Mouse (Mus musculus) frontal cortex, postnatal 36 days (tissue): ENCODE results near the gene Gm10097.

ENCODE experiments used
- DNase-seq, 2 experiments: peaks; one replicate each; pipeline ENCODE4 v3.0.0; 2022; ENCODE audit warnings: low spot score in 2 of 2

Gm10097 gene

DNA sequence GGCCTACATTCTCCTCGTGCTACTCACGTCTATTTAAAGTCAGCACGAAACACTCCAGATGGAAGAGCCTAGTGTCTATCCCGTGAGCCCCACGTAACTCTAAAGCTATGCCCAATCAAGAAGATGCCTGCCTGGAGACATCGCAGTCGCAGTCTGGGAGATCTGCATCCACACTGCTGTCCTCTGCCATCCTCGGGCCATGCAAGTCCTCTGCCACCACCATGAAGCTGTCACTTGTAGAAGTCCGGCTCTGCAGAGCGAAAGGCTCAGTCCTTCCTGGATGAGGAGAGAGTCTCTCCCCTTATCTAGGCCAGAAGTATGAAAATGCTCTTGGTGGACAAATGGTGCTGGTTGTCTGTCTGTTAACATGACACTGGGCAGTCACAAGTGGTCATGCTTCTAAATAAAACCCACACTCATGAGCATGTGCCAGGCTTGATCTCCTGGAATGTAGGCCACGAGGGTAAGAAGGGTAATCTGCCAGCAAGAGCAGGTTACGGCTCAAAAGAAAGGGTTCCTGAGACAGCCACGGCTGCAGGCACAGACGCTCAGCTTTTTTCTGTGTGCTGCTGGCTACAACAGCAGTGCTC is at the start of gene Gm10097:
Gene Gm10097 (plus strand): TSS at position 517 of the 590 bp plus-strand sequence.
- DNase-seq: no peak

DNA sequence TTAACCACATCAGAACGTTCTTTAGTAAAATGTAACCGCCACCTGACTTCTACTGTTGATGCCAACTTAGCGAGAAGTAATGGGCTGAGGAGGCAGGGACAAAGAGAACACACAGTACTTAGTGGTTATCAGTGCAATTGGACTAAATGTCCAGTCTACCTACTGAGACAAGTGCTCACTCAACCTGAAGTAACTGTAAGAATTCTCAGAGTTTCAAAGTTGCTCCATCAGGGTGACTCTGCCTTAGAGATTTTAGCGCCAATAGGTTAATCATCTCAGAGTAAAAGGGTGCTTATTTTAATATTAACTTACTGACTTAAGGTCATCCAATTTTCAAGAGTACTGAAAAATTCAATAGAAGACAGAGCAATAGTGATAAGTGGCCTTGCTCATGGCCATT is 43.1 kb upstream of the Gm10097 start:
- no peak for DNase-seq

GRCm38 (mm10) chr10:5027208-5027607 is 41.8 kb upstream of the Gm10097 start:
- no peak for DNase-seq

- DNase-seq: no peak
These were observed 40.7 kb upstream of the Gm10097 start for GRCm38 (mm10) chr10:5028301-5028700.

DNA sequence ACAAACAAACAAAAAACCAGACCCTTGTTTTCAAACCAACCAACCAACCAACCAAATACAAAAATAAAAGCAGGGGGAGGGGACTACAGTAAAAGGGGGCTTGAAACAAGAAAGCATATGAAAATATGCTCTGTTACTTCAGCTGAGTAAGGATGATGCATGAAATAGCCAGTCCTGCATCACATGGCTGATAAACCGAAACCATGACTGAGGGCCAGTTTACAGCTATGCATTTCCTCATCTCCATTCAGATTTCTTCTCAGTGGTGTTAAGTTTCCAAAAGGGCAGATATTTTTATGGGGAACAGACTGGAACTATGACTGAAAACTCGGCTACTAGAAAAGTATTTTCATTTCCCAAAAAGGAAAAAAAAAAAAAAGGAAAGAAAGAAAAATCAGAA is 39.8 kb upstream of the Gm10097 start:
- no peak for DNase-seq

- no peak for DNase-seq
These were observed 39.1 kb upstream of the Gm10097 start for GRCm38 (mm10) chr10:5029883-5030282.

DNA sequence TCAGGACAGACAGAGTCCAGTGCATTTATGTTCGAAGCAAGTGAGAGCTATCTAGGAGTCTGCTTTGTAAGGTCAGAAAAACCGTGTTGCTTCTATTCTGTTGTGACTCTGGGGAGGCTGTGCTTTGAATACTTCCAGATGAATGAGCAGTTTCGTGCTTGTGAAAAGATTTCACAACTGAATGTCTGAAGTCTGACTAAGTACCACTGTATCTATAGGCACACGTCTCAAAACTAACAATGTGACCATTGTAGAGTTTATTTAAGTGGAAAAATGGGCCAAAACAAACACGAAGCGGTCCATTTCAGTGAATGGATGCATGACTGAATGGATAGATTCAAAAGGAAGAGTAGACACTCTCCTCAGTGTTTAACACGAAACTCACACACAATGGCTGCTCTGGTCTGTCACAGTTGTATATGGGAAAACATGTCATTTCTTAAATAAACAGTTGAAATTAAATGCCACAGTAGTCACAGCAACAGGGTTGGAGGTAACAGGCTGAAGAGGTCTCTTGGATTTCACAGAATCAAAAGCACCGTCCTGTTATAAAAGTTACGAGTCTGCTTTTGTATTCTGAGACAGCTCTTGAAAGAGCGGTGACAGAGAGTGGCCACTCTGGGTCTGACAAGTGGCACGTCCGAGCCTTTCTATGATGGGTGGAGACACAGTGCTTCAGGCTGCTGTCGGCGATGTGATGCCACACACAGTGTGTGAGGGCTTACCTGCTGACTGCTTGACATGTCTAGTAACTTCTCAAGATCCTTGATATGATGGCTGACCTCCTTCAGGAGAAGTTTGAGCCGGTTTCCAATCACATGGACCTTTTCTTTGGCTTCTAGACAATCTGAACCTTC is 36.6 kb upstream of the Gm10097 start:
- DNase-seq: no peak

DNA sequence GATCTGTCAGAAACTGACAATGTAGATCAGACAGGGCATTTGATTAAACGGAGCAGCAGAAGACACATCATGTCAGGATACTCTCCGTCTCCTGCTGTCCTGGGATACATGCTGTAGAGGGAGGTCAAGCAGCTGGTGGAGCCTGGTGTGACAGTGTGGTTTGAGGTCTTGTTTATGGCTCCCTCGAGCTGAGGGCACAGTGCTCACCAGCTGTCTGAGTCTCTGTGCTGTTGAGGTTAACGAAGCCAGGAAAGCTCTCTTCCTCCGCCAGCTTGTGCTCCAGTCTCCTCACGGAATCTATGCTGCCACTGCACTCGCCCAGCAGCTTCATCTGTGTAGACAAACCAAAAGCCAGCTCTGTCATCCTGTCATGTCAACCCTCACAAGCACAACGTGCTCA is 27.7 kb upstream of the Gm10097 start:
- DNase-seq: no peak

DNA sequence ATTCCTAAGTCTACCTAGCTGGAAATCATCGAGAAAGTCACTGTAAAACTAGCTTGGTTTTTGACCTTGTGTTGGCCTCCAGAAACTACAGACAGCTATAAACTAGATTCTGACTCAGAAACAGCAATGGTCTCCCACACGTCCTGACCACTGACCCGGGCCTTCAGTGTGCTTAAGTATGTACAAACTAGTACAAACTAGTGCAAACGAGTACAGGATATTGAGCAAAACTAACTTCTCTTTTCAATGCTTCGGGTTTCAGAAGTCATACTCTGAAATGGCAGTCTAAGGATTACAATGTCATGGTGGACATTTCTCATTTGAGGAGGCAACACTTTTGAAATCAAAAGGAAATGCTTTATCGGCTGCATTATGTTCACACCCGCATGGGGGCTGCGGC is 24.5 kb upstream of the Gm10097 start:
- no peak for DNase-seq

DNA sequence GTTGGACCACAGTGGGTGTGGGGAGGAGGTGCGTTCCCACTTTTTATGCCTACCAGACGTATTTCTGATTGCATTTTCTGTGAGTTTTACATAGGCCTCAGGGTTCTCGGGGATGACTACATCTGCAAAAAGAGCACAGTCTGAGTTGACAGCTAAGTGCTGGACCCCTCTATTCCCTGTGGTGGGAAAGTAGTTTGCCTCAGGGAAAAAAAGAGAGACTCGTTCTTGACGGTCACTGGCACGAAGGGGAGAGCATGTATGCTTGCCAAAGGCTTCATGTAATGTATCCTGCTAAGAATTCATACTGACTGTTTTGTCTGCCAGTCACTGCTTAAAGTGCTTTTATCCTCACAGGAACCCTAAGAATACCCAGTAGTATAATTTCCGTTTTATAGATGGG is 23.8 kb upstream of the Gm10097 start:
- DNase-seq: no peak

DNA sequence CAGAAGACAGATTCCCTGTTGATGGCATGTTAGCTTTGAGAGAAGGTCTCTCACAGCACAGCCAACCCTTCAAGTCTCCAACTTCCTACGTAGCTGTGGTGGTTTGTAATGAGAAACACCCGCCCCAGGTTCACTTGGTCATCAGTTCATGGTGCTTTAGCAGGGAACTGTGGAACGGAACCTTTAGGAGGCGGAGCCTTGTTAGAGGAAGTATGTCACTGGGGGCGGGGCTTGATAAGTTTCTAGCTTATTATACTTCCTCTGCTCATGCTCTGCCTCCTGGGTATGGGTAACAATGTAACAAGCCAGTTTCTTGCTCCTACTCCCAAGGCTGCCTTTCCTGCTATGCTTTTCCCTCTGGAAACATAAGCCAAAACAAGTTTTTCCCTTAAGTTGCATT is 23.3 kb upstream of the Gm10097 start:
- no peak for DNase-seq

DNA sequence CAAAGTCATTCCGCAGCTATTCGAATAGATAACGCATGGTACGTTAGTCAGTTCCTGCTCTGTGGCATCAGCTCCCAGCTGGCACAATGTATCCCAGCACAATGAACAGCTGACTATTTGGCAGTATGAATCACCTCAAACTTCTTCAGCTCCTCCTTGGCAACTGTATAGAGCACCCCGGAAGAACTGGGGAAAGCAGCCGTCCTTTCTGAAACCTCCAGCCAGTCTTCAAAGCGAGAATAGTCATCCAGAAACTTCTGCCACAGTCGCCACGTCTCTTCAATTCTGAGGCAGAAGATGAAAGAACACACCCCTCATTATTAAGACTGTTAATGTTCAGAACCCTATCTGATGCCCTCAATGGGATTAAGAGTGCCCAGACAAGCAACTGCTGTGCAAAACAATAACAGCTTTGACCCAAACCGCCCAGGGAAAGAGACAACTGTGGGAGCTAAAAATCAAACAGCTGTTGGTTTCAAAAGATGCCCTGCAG is 12.7 kb upstream of the Gm10097 start:
- no peak for DNase-seq

DNA sequence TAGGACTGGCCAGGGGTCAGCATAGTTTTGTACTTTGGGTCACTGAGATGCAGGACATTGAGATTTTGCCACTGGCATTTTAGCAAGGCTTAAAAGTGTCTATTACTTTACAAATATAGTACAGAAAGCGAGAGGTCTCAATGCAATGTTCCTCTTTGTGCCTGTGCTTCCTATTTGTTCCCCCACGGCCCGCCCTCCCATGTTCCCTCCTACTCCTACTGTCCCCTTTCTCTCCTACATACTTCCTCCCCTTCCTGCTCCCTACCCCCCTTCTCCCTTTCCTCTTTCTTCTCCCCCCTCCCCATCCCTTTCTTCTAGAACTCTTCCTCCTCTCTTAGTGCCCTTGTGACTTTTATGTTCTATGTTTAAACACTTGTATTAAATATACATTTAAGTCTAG is 12.1 kb upstream of the Gm10097 start:
- no peak for DNase-seq

GRCm38 (mm10) chr10:5057661-5058060 is 11.3 kb upstream of the Gm10097 start:
- no peak for DNase-seq

GRCm38 (mm10) chr10:5058876-5059275 is 10.1 kb upstream of the Gm10097 start:
- DNase-seq: no peak

GRCm38 (mm10) chr10:5059983-5060382 is 9.0 kb upstream of the Gm10097 start:
- DNase-seq: no peak

- no peak for DNase-seq
These were observed 1.9 kb upstream of the Gm10097 start for GRCm38 (mm10) chr10:5067113-5067512.

GRCm38 (mm10) chr10:5070168-5070940 is 1.4 kb downstream of the Gm10097 start:
- no peak for DNase-seq

- DNase-seq: no peak
These were observed 1.9 kb downstream of the Gm10097 start for GRCm38 (mm10) chr10:5070941-5071231.

GRCm38 (mm10) chr10:5072054-5072453 is 3.1 kb downstream of the Gm10097 start:
- no peak for DNase-seq

DNA sequence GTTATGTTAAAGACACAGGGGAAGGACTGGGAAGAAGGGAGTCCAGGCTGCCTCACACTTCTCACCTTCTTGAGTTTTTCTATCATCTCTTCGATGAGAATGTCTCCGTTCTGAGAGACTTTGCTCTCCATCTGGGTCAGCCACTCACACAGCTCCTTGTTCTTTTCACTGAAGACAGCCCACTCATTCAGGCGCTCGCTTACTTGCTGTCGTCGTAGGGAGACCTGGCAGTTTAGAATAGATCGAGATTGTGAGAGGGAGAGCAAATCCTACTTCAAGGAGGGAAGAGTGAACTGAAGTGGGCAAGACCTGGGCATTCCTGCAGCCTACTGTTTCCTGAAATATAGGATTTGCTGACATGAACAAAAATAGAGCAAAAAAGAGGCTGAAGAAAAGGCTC is 6.7 kb downstream of the Gm10097 start:
- no peak for DNase-seq

DNA sequence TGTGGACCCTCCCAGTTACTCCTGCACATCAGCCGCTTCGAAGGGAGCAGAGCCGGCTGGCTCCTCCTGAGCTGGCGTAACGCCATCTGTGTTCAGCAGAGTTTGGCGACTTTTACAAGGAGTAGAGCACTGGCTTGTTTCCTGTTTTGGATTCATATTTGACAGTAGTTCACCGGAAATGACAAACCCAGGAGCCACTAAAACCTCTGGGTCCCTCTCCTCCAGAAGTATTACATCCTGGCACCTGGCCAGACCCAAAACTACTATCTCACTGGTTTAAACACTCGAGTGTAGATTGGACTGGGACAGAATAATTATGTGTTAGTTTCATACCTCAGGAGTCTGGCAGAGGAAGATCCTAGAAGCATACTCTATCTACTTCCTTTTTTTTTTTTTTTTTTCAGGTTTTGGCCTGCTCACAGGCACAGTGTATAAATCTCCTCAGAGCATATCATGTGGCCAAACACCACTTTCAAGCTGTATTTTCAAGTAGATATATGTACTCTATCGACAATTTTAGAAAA is 11.0 kb downstream of the Gm10097 start:
- DNase-seq: no peak

DNA sequence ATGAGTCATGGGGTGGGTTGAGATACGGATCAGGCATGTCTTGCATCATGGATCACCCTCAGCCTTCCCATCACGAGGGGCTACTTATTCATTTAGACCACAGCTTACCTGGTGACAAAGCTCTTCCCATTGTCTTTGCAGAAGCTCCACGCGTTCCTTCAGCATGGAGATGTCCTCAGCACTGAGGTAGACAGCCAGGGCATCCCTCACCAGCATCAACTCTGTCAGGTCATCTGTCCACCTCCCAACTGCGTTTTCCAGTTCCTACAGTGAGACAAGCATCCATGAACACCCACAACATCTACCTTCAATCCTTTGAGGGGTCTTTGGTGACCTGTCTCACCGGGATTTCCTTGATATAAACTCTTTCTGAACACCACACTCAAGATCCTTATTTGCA is 14.7 kb downstream of the Gm10097 start:
- DNase-seq: no peak
